Mouse (Mus musculus) embryonic fibroblast, embryonic 13.5 days (primary cell): ENCODE results near the gene Vmn1r215.

Experiments used
- CTCF ChIP-seq: IDR thresholded peaks from 2 replicates; pipeline ENCODE4 v1.5.1; 2011; ENCODE audit warnings: mild to moderate bottlenecking, control low read depth, low read length, moderate library complexity, borderline replicate concordance; ENCODE audit not compliant: insufficient read depth
- POLR2A ChIP-seq: IDR thresholded peaks from 2 replicates; pipeline ENCODE4 v1.6.1; 2011; ENCODE audit warnings: low read depth, mild to moderate bottlenecking, control low read depth, low read length, moderate library complexity

- no peak for TF ChIP-seq CTCF
- TF ChIP-seq POLR2A: no peak
Observed at GRCm38 (mm10) chr13:23069312-23069711, 1.5 kb downstream of the Vmn1r215 start.
